Mouse (Mus musculus): ENCODE results near the gene Lasp1.
A peak's percentile ranks its signal among the peaks of the same experiment; 100 is the strongest.
"Not testable (repeated sequence)": the region's sequence is repeated elsewhere in the genome, so short reads cannot be mapped to it uniquely, and the experiment has no call there.

Lasp1 gene

GRCm38 (mm10) chr11:97798782-97799145, at the start of gene Lasp1:
Gene Lasp1 (plus strand): TSS chr11:97799000.
- DNase-seq, result peak; percentile 91

GRCm38 (mm10) chr11:97753277-97753676, 45.5 kb upstream of the Lasp1 start:
- no peak for DNase-seq

- DNase-seq, result no peak
These were observed 40.7 kb upstream of the Lasp1 start for GRCm38 (mm10) chr11:97758125-97758524.

GRCm38 (mm10) chr11:97758942-97759341, 39.9 kb upstream of the Lasp1 start:
- DNase-seq, result no peak

- peak; percentile 33 for DNase-seq
These were observed 37.2 kb upstream of the Lasp1 start for GRCm38 (mm10) chr11:97761638-97762037.

- DNase-seq, result peak; percentile 97
These were observed 32.5 kb upstream of the Lasp1 start, which contains the start of gene Cwc25 for GRCm38 (mm10) chr11:97766154-97766881. Gene Cwc25 (minus strand): TSS chr11:97766556.

GRCm38 (mm10) chr11:97769704-97770103, 29.1 kb upstream of the Lasp1 start:
- DNase-seq, result no peak

GRCm38 (mm10) chr11:97771410-97771809, 27.4 kb upstream of the Lasp1 start:
- no peak for DNase-seq

GRCm38 (mm10) chr11:97775186-97775585, 23.6 kb upstream of the Lasp1 start:
- no peak for DNase-seq

GRCm38 (mm10) chr11:97775808-97776496, 22.8 kb upstream of the Lasp1 start, which contains the start of gene 1700001P01Rik:
Gene 1700001P01Rik (minus strand): TSS chr11:97775918.
- DNase-seq, result no peak

- DNase-seq, result no peak
These were observed 22.2 kb upstream of the Lasp1 start for GRCm38 (mm10) chr11:97776497-97777128.

- peak; percentile 44 for DNase-seq
These were observed 21.7 kb upstream of the Lasp1 start for GRCm38 (mm10) chr11:97777129-97777529.

- DNase-seq, result no peak
These were observed 19.9 kb upstream of the Lasp1 start for GRCm38 (mm10) chr11:97778918-97779317.

GRCm38 (mm10) chr11:97779968-97780701, 18.7 kb upstream of the Lasp1 start:
- no peak for DNase-seq

GRCm38 (mm10) chr11:97781478-97781831, 17.3 kb upstream of the Lasp1 start:
- no peak for DNase-seq

GRCm38 (mm10) chr11:97781832-97782563, 16.8 kb upstream of the Lasp1 start, which contains the start of gene Rpl23:
Gene Rpl23 (minus strand): TSS chr11:97782437.
- peak; percentile 99 for DNase-seq

- DNase-seq, result no peak
These were observed 16.3 kb upstream of the Lasp1 start for GRCm38 (mm10) chr11:97782564-97782895.

GRCm38 (mm10) chr11:97787961-97788360, 10.8 kb upstream of the Lasp1 start:
- no peak for DNase-seq

GRCm38 (mm10) chr11:97789727-97790126, 9.1 kb upstream of the Lasp1 start:
- no peak for DNase-seq

- DNase-seq, result not testable (repeated sequence)
These were observed 7.9 kb upstream of the Lasp1 start for GRCm38 (mm10) chr11:97790778-97791438.

- DNase-seq, result peak; percentile 74
These were observed 5.6 kb upstream of the Lasp1 start for GRCm38 (mm10) chr11:97793165-97793564.

GRCm38 (mm10) chr11:97796910-97797309, 1.9 kb upstream of the Lasp1 start:
- DNase-seq, result peak; percentile 77
